Mouse (Mus musculus) kidney, adult 2 months (tissue): ENCODE data around the gene Olfr668. TPM values are rescaled to one million over a fixed set of nuclear protein-coding genes. Genes with fewer than 3 reads are reported as not detected.
"Not testable (repeated sequence)": the region's sequence is repeated elsewhere in the genome, so short reads cannot be mapped to it uniquely, and the experiment has no call there.

Experiments used
- DNase-seq: peaks from one replicate; pipeline ENCODE4 v3.0.0; 2021
- H3K27ac ChIP-seq: fragments of 200-500 bp; 2 replicates; pipeline ENCODE4 v1.5.1; 2012; ENCODE audit warnings: low read depth, low read length, control low read depth, inconsistent platforms; ENCODE audit not compliant: insufficient read depth
- H3K27me3 ChIP-seq: fragments of 200-500 bp; replicated peaks from 2 replicates; pipeline ENCODE4 v1.6.1; 2012; ENCODE audit warnings: mild to moderate bottlenecking, moderate library complexity, low read length, inconsistent platforms; ENCODE audit not compliant: control insufficient read depth, insufficient read depth
- H3K36me3 ChIP-seq: fragments of 200-500 bp; 2 replicates; pipeline ENCODE4 v1.6.1; 2012; ENCODE audit warnings: mild to moderate bottlenecking, moderate library complexity, low read length, inconsistent platforms; ENCODE audit not compliant: control insufficient read depth, insufficient read depth
- H3K4me1 ChIP-seq: fragments of 200-500 bp; 2 replicates; pipeline ENCODE4 v1.6.1; 2011; ENCODE audit warnings: low read length; ENCODE audit not compliant: control insufficient read depth, insufficient read depth
- H3K4me3 ChIP-seq: fragments of 200-500 bp; 2 replicates; pipeline ENCODE4 v1.5.1; 2011; ENCODE audit warnings: mild to moderate bottlenecking, low read depth, low read length, control low read depth; ENCODE audit not compliant: insufficient read depth
- CTCF ChIP-seq: fragments of 200-500 bp; conservative IDR thresholded peaks from 2 replicates; pipeline ENCODE4 v1.5.1; 2011; ENCODE audit warnings: low read depth, mild to moderate bottlenecking, control low read depth, low read length, moderate library complexity, mixed read lengths; ENCODE audit not compliant: insufficient read depth, insufficient read length
- POLR2A ChIP-seq: fragments of 200-500 bp; IDR thresholded peaks from one replicate; pipeline ENCODE4 v1.6.1; 2011; ENCODE audit warnings: low read depth, low read length, control low read depth
- WGBS: fragments of 180-500 bp; shearing (Covaris S2); methylation state at CpG from one replicate; pipeline ENCODE4 v1.1.7; 2018; 5-methylcytosine and 5-hydroxymethylcytosine counted together
- polyA plus RNA-seq: library from polyadenylated mRNA; depleted of rRNA; stranded (reverse); fragments of >200 nt; gene quantifications from 2 replicates; pipeline ENCODE4 v1.2.3, GENCODE M21; 2012; rRNA removed

The Olfr668 gene
- not detected in 2 replicates for polyA plus RNA-seq

- 67% methylated on average over 1 of the region's 1 CpGs for WGBS
- H3K27ac ChIP-seq, result no peak within 1 kb of the TSS
- TF ChIP-seq POLR2A (no peak), CTCF (no peak)
- DNase-seq, result no peak
- no peaks in the 10 kb centered on the region for H3K36me3 ChIP-seq
- H3K4me1 ChIP-seq, result no peaks in the 10 kb centered on the region
- no peak within 1 kb of the TSS for H3K4me3 ChIP-seq
- H3K27me3 ChIP-seq, result no peaks in the 10 kb centered on the region
Observed at GRCm38 (mm10) chr7:104927957-104928356, at the start of gene Olfr668. Gene Olfr668 (minus strand): TSS chr7:104928057.

GRCm38 (mm10) chr7:104972507-104972906 lies 44.6 kb upstream of the Olfr668 start:
- not testable (repeated sequence) for H3K27me3 ChIP-seq, DNase-seq, H3K4me3 ChIP-seq, H3K27ac ChIP-seq, H3K4me1 ChIP-seq, H3K36me3 ChIP-seq
- WGBS, result 64% methylated on average over 2 of the region's 2 CpGs

- TF ChIP-seq CTCF (no peak), POLR2A (no peak)
- DNase-seq, result no peak
Observed at GRCm38 (mm10) chr7:104962520-104962919, 34.7 kb upstream of the Olfr668 start, which contains the start of gene Olfr670. Gene Olfr670 (minus strand): TSS chr7:104962620.

GRCm38 (mm10) chr7:104950234-104950633 lies 22.4 kb upstream of the Olfr668 start:
- not testable (repeated sequence) for H3K27me3 ChIP-seq, H3K27ac ChIP-seq, H3K4me3 ChIP-seq, H3K4me1 ChIP-seq, H3K36me3 ChIP-seq, DNase-seq
- WGBS, result 95% methylated on average over 16 of the region's 16 CpGs

More at GRCm38 (mm10) chr7:104962520-104962919, 34.7 kb upstream of the Olfr668 start, which contains the start of gene Olfr670:
- 20% methylated on average over 1 of the region's 1 CpGs for WGBS
- Histone ChIP-seq H3K27ac (no peak within 1 kb of the TSS), H3K4me3 (no peak within 1 kb of the TSS), H3K27me3 (no peaks in the 10 kb centered on the region), H3K4me1 (no peaks in the 10 kb centered on the region), H3K36me3 (no peaks in the 10 kb centered on the region)

- Histone ChIP-seq H3K4me1 (no peaks in the 10 kb centered on the region), H3K27me3 (no peaks in the 10 kb centered on the region), H3K27ac (no peak within 1 kb of the TSS), H3K36me3 (no peaks in the 10 kb centered on the region), H3K4me3 (no peak within 1 kb of the TSS)
- DNase-seq, result no peak
- TF ChIP-seq POLR2A, result no peak
- no peak for TF ChIP-seq CTCF
- WGBS, result 83% methylated on average over 1 of the region's 1 CpGs
Observed at GRCm38 (mm10) chr7:104933940-104934339, 6.1 kb upstream of the Olfr668 start, which contains the start of gene Olfr669. Gene Olfr669 (plus strand): TSS chr7:104934240.

GRCm38 (mm10) chr7:104921382-104921781 lies 6.5 kb downstream of the Olfr668 start, which contains the start of gene Olfr667:
Gene Olfr667 (minus strand): TSS chr7:104921482.
- WGBS, result 86% methylated on average over 1 of the region's 1 CpGs
- Histone ChIP-seq H3K4me3 (no peak within 1 kb of the TSS), H3K4me1 (no peaks in the 10 kb centered on the region), H3K27ac (no peak within 1 kb of the TSS), H3K36me3 (no peaks in the 10 kb centered on the region), H3K27me3 (no peaks in the 10 kb centered on the region)
- no peak for DNase-seq
- TF ChIP-seq CTCF, result no peak
- no peak for TF ChIP-seq POLR2A

- no peaks in the 10 kb centered on the region for H3K27me3 ChIP-seq
- 82% methylated on average over 2 of the region's 2 CpGs for WGBS
- H3K4me3 ChIP-seq, result no peak within 1 kb of the TSS
- H3K36me3 ChIP-seq, result no peaks in the 10 kb centered on the region
- no peak for TF ChIP-seq POLR2A
- no peak for TF ChIP-seq CTCF
- H3K27ac ChIP-seq, result no peak within 1 kb of the TSS
- no peaks in the 10 kb centered on the region for H3K4me1 ChIP-seq
- DNase-seq, result no peak
Observed at GRCm38 (mm10) chr7:104895852-104896251, 32.0 kb downstream of the Olfr668 start, which contains the start of gene Olfr666. Gene Olfr666 (minus strand): TSS chr7:104895952.

GRCm38 (mm10) chr7:104877731-104878130 lies 50.1 kb downstream of the Olfr668 start, which contains the start of gene Olfr665:
Gene Olfr665 (plus strand): TSS chr7:104878031.
- Histone ChIP-seq H3K27ac (no peak within 1 kb of the TSS), H3K4me1 (no peaks in the 10 kb centered on the region), H3K4me3 (no peak within 1 kb of the TSS), H3K36me3 (no peaks in the 10 kb centered on the region), H3K27me3 (no peaks in the 10 kb centered on the region)
- DNase-seq, result no peak
- 42% methylated on average over 1 of the region's 1 CpGs for WGBS
- TF ChIP-seq POLR2A, result no peak
- TF ChIP-seq CTCF, result no peak

Other genes starting within 250 kb of the Olfr668 start
- not detected in 2 replicates for gene Olfr661, start 241.6 kb downstream of the Olfr668 start, polyA plus RNA-seq
- not detected in 2 replicates for gene Usp17le, start 150.6 kb downstream of the Olfr668 start, polyA plus RNA-seq
- gene Usp17lb, start 85.5 kb downstream of the Olfr668 start, polyA plus RNA-seq, result not detected in 2 replicates
- not detected in 2 replicates for gene Usp17la, start 71.0 kb downstream of the Olfr668 start, polyA plus RNA-seq
- not detected in 2 replicates for gene Olfr665, start 50.0 kb downstream of the Olfr668 start, polyA plus RNA-seq
- gene Olfr666, start 32.1 kb downstream of the Olfr668 start, polyA plus RNA-seq, result not detected in 2 replicates
- gene Olfr667, start 6.6 kb downstream of the Olfr668 start, polyA plus RNA-seq, result not detected in 2 replicates
- gene Olfr669, start 6.2 kb upstream of the Olfr668 start, polyA plus RNA-seq, result not detected in 2 replicates
- gene Olfr670, start 34.6 kb upstream of the Olfr668 start, polyA plus RNA-seq, result not detected in 2 replicates
- not detected in 2 replicates for gene Olfr671, start 51.1 kb upstream of the Olfr668 start, polyA plus RNA-seq
- not detected in 2 replicates for gene Olfr672, start 74.0 kb upstream of the Olfr668 start, polyA plus RNA-seq
- gene Olfr675, start 100.4 kb upstream of the Olfr668 start, polyA plus RNA-seq, result not detected in 2 replicates
- not detected in 2 replicates for gene Olfr676, start 104.6 kb upstream of the Olfr668 start, polyA plus RNA-seq
- gene Olfr677, start 123.3 kb upstream of the Olfr668 start, polyA plus RNA-seq, result not detected in 2 replicates
- gene Olfr678, start 136.4 kb upstream of the Olfr668 start, polyA plus RNA-seq, result not detected in 2 replicates
- not detected in 2 replicates for gene Olfr679, start 153.1 kb upstream of the Olfr668 start, polyA plus RNA-seq
- gene Olfr680-ps1, start 164.8 kb upstream of the Olfr668 start, polyA plus RNA-seq, result not detected in 2 replicates
- not detected in 2 replicates for gene Olfr681, start 188.8 kb upstream of the Olfr668 start, polyA plus RNA-seq
- gene Olfr683, start 219.0 kb upstream of the Olfr668 start, polyA plus RNA-seq, result not detected in 2 replicates
- not detected in 2 replicates for gene Olfr684, start 235.6 kb upstream of the Olfr668 start, polyA plus RNA-seq